Mouse (Mus musculus): ENCODE measurements around the gene Atp11a.

Gene Atp11a

GRCm38 (mm10) chr8:12756391-12757157 lies at the start of gene Atp11a:
Atp11a (plus strand) TSS chr8:12757014.
- DNase-seq (ENCODE audit: extremely low spot score), result peak; percentile 57

GRCm38 (mm10) chr8:12711623-12712022 lies 45.2 kb upstream of the Atp11a start:
- DNase-seq (ENCODE audit: extremely low spot score), result no peak

GRCm38 (mm10) chr8:12715861-12716585 lies 40.8 kb upstream of the Atp11a start:
- DNase-seq (ENCODE audit: extremely low spot score), result no peak

DNA sequence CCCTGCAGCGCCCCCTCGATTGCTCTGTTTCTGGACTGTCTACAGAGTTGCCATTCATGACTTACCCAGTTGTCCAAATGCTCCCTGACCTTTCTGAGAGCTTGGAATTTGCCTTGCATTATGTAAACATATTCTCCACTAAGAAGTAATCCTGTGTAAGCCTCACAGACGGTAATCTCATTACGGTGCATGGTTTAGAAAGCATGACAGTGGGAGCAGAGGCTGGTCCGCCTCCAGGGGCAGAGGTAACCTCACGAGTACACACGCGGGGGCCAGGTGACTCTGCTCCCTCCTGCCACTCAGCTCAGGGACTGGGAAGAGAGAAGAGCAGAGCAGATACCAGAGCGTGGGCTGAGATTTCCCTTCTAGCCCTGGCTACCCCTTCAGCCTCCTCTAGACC lies 37.7 kb upstream of the Atp11a start:
- DNase-seq (ENCODE audit: extremely low spot score), result no peak

DNA sequence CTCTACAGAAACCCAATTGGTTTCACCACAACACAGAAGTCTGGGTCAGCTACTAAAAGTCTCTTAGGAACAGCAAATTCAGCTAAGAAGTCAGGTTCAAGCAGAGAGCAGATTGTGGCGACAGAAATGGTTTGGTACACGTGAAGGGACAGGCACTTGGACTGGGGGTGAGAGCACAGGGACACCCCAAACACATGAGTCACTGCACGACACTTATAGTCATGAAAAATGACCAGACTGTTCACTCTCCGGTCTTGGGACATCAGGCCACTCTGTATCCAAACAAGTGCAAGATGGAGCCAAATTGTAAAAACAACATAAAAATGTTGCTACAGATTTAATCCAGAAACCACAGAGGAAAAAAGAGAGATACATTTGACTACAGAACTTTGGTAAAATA lies 28.2 kb upstream of the Atp11a start:
- DNase-seq (ENCODE audit: extremely low spot score), result no peak

DNA sequence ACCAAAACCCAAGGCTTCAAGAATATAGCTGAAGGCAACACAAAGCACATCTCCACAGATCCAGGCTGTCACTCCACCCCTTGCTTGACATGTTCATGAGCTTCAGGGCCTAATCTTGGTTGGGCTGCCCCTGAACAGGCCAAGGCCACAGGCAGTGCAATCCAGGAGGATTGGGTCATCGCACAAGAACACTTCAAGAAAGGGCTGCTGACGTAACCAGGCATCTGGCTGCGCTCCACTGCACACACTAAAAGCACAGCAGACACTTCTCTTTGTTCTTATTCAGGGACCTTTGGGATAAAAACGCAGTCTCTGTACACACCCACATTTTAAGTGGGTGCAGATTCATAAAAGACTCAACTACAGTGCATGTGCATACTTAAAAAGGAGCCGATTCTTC lies 26.0 kb upstream of the Atp11a start:
- DNase-seq (ENCODE audit: extremely low spot score), result peak; percentile 16

- DNase-seq (ENCODE audit: extremely low spot score), result no peak
Observed at GRCm38 (mm10) chr8:12732431-12732830, 24.4 kb upstream of the Atp11a start.

GRCm38 (mm10) chr8:12739113-12739512 lies 17.7 kb upstream of the Atp11a start:
- no peak for DNase-seq (ENCODE audit: extremely low spot score)

GRCm38 (mm10) chr8:12743390-12743789 lies 13.4 kb upstream of the Atp11a start:
- DNase-seq (ENCODE audit: extremely low spot score), result no peak

GRCm38 (mm10) chr8:12748183-12748582 lies 8.6 kb upstream of the Atp11a start:
- no peak for DNase-seq (ENCODE audit: extremely low spot score)

- no peak for DNase-seq (ENCODE audit: extremely low spot score)
Observed at GRCm38 (mm10) chr8:12749116-12749515, 7.7 kb upstream of the Atp11a start.

DNA sequence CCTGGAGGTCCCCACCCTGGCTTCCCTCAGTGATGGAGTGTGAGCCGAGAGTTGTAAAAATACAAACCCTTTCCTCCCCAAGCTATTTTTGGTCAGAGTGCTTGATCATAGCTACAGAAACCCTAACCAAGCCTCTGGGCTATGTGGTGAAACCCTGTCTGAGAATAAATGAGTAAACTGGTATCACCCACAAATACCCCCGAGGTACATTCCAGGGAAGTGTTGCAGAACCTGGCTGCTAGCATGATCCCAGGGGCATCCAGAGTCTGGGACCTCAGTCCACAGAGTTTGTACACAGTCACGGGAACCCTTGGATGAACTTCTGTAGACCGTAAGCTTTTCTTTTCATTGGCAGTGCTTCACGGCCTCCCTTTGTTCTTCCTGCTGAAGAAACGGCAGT lies 3.8 kb upstream of the Atp11a start:
- DNase-seq (ENCODE audit: extremely low spot score), result no peak

- no peak for DNase-seq (ENCODE audit: extremely low spot score)
Observed at GRCm38 (mm10) chr8:12754115-12754514, 2.7 kb upstream of the Atp11a start.

- no peak for DNase-seq (ENCODE audit: extremely low spot score)
Observed at GRCm38 (mm10) chr8:12755312-12755711, 1.5 kb upstream of the Atp11a start.

DNA sequence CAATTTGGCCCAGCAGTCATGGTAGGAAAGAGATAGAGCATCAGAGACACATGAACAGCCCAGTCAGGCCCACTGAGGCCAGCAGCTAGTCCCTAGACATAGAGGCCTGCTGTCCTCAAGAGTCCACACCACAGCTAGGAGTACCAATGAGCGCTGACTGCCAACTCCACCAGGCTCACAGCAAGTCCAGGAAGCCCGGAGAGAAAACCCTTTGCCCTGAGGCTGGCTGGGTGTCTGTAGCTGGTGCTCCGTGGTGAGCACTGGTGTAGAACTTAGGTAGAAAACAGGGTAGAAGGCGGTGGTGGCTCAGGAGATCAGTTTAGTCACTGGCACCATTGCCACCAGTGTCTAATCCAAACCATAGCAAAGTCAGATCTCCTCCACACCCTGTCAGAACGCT lies 988 bp upstream of the Atp11a start:
- DNase-seq (ENCODE audit: extremely low spot score), result no peak

- DNase-seq (ENCODE audit: extremely low spot score), result peak; percentile 43
Observed at GRCm38 (mm10) chr8:12757231-12757940, 572 bp downstream of the Atp11a start.

DNA sequence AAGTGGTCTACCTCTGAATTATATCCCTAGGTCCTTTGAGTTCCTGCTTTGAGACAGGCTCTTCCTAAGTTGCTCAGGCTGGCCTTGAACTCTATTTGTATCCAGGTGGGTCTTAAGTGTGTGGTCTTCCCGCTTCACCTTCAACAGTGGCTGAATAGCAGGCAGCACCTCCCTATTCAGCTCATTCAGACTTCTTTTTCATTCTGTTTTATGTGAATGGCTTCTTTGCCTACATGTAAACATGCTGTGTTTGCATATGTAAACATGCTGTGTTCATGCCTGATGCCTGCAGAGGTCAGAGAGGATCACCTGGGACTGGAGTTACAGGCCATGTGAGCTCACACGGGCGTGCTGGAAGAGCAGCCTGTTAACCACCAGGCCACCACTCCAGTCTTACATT lies 3.1 kb downstream of the Atp11a start:
- no peak for DNase-seq (ENCODE audit: extremely low spot score)

DNA sequence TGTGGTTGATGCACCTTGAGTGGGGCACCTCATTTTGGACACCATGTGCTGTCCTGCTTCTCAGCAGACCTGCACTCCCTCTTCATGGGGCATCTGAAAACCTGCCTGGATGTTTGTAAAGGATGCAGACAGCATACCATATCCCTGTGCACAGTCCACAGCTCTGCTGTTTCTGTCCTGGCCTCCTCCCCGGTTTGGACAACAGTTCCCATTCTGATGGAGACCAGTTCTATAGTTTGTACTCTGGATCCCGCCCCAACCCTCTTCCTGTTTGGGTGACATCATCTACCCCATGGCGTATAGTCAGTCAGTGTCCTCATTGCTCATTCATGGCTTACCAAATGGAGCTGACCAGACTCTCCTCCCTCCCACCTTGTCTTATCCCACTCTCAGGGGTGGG lies 5.1 kb downstream of the Atp11a start:
- no peak for DNase-seq (ENCODE audit: extremely low spot score)

GRCm38 (mm10) chr8:12763565-12764108 lies 6.8 kb downstream of the Atp11a start:
- no peak for DNase-seq (ENCODE audit: extremely low spot score)

DNA sequence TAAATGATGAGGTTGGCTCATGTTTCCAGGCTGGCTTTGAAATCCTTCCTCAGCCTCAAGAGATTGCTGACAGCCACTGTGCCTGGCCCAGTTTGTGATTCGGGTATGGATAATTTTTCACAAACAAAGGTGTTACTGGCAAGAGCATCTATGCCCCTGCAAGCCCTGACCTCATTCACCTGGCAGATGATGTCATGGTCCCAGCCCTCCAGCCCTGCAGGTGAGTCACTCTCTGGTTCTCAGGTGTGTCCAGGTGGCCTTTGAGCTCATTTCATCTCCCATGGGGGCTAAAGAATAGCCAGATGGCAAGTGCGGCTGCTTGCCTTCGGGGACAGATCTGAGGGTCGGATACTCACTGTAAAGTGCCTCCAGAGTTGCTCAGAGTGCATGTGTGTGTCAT lies 8.2 kb downstream of the Atp11a start:
- no peak for DNase-seq (ENCODE audit: extremely low spot score)

DNA sequence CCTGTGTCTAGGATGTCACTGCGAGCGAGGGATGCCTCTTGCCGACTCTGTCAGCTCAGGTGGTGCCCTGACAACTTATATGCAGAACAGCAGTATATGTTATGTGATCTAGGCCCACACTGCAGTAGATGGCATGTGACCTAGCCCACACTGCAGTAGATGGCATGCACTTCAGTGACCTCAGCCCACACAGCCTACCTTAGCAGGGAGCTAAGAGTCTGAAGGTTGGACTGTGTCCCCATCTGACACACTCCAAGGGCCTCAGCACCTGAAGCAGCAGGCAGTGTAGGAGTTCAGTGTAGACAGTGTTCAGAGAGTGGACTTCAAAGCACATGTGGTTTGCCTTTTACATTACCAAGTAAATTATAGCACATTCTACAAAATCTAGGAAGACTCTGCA lies 10.4 kb downstream of the Atp11a start:
- no peak for DNase-seq (ENCODE audit: extremely low spot score)

GRCm38 (mm10) chr8:12768747-12769146 lies 11.9 kb downstream of the Atp11a start:
- no peak for DNase-seq (ENCODE audit: extremely low spot score)
